Mouse (Mus musculus): Measurements from ENCODE around the gene Arfip1.

GRCm38 (mm10) chr3:84479293-84480005 lies 103.0 kb downstream of the Arfip1 start:
- no peak for TF ChIP-seq POLR2A (IDR thresholded peaks at IDR 0.05; ENCODE audit: insufficient read depth, low read depth, low read length)
- 0 out of 2 replicates have a peak, but pooled peaks have one; percentile 24 for TF ChIP-seq CTCF (IDR thresholded peaks at IDR 0.05)
- no peak for TF ChIP-seq EP300 (IDR thresholded peaks at IDR 0.05; ENCODE audit: insufficient read depth, low read depth, low read length)
